Mouse (Mus musculus) liver, postnatal 0 days (tissue): Measurements from ENCODE around the gene Dppa3. TPM values are rescaled to one million over a fixed set of nuclear protein-coding genes. Genes with fewer than 3 reads are reported as not detected.
"Not testable (repeated sequence)": the region's sequence is repeated elsewhere in the genome, so short reads cannot be mapped to it uniquely, and the experiment has no call there.

Experiments used
- ATAC-seq: fragments of 200-750 bp; cut with Nextera tagmentation; 2 replicates; pipeline ENCODE4 v1.8.0; 2017; ENCODE audit warnings: mild to moderate bottlenecking, moderate library complexity
- DNase-seq: peaks from one replicate; pipeline ENCODE4 v3.0.0-alpha.2; 2016
- H3K27ac ChIP-seq: fragments of 300-500 bp; sonication (generic); 2 replicates; pipeline ENCODE4 v1.5.1; 2014; ENCODE audit warnings: antibody characterized with exemption, moderate library complexity, mild to moderate bottlenecking, low read depth
- H3K27me3 ChIP-seq: fragments of 300-500 bp; sonication (generic); 2 replicates; pipeline ENCODE4 v1.6.1; 2014; ENCODE audit warnings: low read length, control low read depth, mixed read lengths; ENCODE audit not compliant: insufficient read depth
- H3K36me3 ChIP-seq: fragments of 300-500 bp; sonication (generic); replicated peaks from 2 replicates; pipeline ENCODE4 v1.6.1; 2014; ENCODE audit warnings: mild to moderate bottlenecking, control low read depth, low read length, moderate library complexity, mixed read lengths; ENCODE audit not compliant: insufficient read depth
- H3K4me1 ChIP-seq: fragments of 300-500 bp; sonication (generic); 2 replicates; pipeline ENCODE4 v1.6.1; 2014; ENCODE audit warnings: antibody characterized with exemption, mild to moderate bottlenecking, control low read depth; ENCODE audit not compliant: insufficient read depth
- H3K4me2 ChIP-seq: fragments of 300-500 bp; sonication (generic); 2 replicates; pipeline ENCODE4 v1.6.1; 2014; ENCODE audit warnings: low read depth, mild to moderate bottlenecking, low read length, moderate library complexity, mixed read lengths
- H3K4me3 ChIP-seq: fragments of 300-500 bp; sonication (generic); 2 replicates; pipeline ENCODE4 v1.5.1; 2014; ENCODE audit warnings: low read depth, low read length
- H3K9ac ChIP-seq: fragments of 300-500 bp; sonication (generic); replicated peaks from 2 replicates; pipeline ENCODE4 v1.6.1; 2014; ENCODE audit warnings: mild to moderate bottlenecking, moderate library complexity
- H3K9me3 ChIP-seq: fragments of 300-500 bp; sonication (generic); 2 replicates; pipeline ENCODE4 v1.6.1; 2016; ENCODE audit warnings: mild to moderate bottlenecking, control low read depth, low read length, mixed read lengths
- CTCF ChIP-seq: sonication (generic); IDR thresholded peaks from 2 replicates; pipeline ENCODE4 v1.5.1; 2016; ENCODE audit warnings: antibody characterized with exemption, low read depth
- EP300 ChIP-seq: IDR thresholded peaks from 2 replicates; pipeline ENCODE4 v1.6.1; 2016; ENCODE audit warnings: antibody characterized with exemption, low read depth, mild to moderate bottlenecking
- WGBS: fragments of 180-500 bp; shearing (Covaris S2); extraction: QIAGEN DNeasy Blood & Tissue Kit; methylation state at CpG from one replicate; pipeline ENCODE4 v1.1.7; 2014; ENCODE audit not compliant: insufficient replicate concordance; 5-methylcytosine and 5-hydroxymethylcytosine counted together
- polyA plus RNA-seq: library from polyadenylated mRNA; unstranded; fragments of >200 nt; fragmentation: Nextera tagmentation; extraction: Ambion mirVana; gene quantifications from 2 replicates; pipeline ENCODE4 v1.2.1, GENCODE M21; 2015

Gene Dppa3
- polyA plus RNA-seq, 1 experiment from 2014 or later = 0.16 TPM

GRCm38 (mm10) chr6:122635315-122635714, 9.1 kb downstream of the Dppa3 start:
- H3K36me3 ChIP-seq = no peaks in the 10 kb centered on the region
- no peaks in the 10 kb centered on the region for H3K27me3 ChIP-seq
- WGBS = 52% methylated on average over 7 of the region's 7 CpGs
- no peaks in the 10 kb centered on the region for H3K9me3 ChIP-seq
- TF ChIP-seq EP300 (no peak), CTCF (no peak)
- H3K4me1 ChIP-seq = no peaks in the 10 kb centered on the region
- ATAC-seq (peak; percentile 29; the same call in 1 of the 2 replicates), DNase-seq (peak; percentile 36)
- H3K4me3 ChIP-seq = no peak overlapping the region
- H3K27ac ChIP-seq = no peak overlapping the region
- no peak overlapping the region for H3K4me2 ChIP-seq
- no peak overlapping the region for H3K9ac ChIP-seq

DNA sequence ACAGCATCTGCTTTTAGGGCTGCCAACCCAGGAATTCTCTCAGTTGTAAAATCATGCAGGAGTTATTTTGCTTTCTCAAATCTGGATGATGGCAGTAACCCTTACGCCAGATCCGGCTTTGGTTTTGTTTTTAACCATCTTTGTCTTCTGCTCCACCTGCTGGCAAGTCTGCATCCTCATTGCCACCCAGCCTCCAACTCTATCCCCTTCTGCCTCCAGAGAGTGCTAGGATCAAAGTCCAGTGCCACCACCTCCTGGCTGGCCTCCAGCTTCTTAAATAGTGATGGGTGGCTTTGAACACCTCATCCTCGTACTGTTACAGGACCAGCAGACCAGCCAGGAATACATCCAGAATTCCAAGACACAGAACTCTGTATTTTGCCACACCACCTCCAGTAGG, 10.5 kb downstream of the Dppa3 start:
- no peaks in the 10 kb centered on the region for H3K9me3 ChIP-seq
- WGBS = 79% methylated on average over 3 of the region's 3 CpGs
- ATAC-seq = no peak
- no peak overlapping the region for H3K4me3 ChIP-seq
- H3K36me3 ChIP-seq = no peaks in the 10 kb centered on the region
- H3K9ac ChIP-seq = no peak overlapping the region
- H3K4me2 ChIP-seq = no peak overlapping the region
- DNase-seq = peak; percentile 11
- H3K27ac ChIP-seq = no peak overlapping the region
- H3K4me1 ChIP-seq = no peaks in the 10 kb centered on the region
- TF ChIP-seq CTCF (peak; percentile 28; the same call in 1 of the 2 replicates), EP300 (no peak)
- no peaks in the 10 kb centered on the region for H3K27me3 ChIP-seq

DNA sequence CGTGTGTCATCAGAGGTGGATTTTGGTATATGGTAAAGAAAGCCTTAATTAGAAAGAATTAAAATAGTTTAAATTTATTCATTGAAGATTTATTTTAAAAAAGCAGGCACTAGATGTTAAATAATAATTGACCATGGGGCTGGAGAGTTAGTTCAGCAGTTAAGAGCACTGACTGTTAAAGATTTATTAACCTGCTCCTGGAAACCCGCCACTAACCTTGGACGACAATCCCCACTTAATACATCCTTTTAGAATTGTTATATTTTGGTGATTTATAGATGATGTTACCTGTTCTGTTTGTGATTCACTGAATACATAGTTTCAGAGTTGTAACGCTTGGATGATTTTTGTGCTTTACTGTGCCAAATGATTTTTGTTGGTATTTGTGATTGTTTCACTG, 11.4 kb downstream of the Dppa3 start:
- H3K36me3 ChIP-seq, ATAC-seq, H3K27me3 ChIP-seq, H3K27ac ChIP-seq, H3K4me2 ChIP-seq, H3K4me1 ChIP-seq, H3K9me3 ChIP-seq, DNase-seq, H3K4me3 ChIP-seq, H3K9ac ChIP-seq: not testable (repeated sequence)
- 73% methylated on average over 4 of the region's 4 CpGs for WGBS

GRCm38 (mm10) chr6:122644196-122644595, 18.0 kb downstream of the Dppa3 start:
- not testable (repeated sequence) for H3K9me3 ChIP-seq, H3K27me3 ChIP-seq, H3K27ac ChIP-seq, H3K4me1 ChIP-seq, H3K4me3 ChIP-seq, H3K4me2 ChIP-seq, ATAC-seq, H3K36me3 ChIP-seq, H3K9ac ChIP-seq
- DNase-seq = peak; percentile 8
- WGBS = 90% methylated on average over 21 of the region's 21 CpGs

- Histone ChIP-seq H3K9me3 (0 out of 2 replicates have a peak, but pooled peaks cover 2% of the 10 kb centered on the region), H3K4me2 (no peak overlapping the region), H3K36me3 (no peaks in the 10 kb centered on the region), H3K9ac (no peak overlapping the region), H3K27me3 (no peaks in the 10 kb centered on the region), H3K4me3 (no peak overlapping the region), H3K27ac (no peak overlapping the region), H3K4me1 (no peaks in the 10 kb centered on the region)
- 74% methylated on average over 3 of the region's 3 CpGs for WGBS
- no peak for DNase-seq
- no peak for ATAC-seq
- TF ChIP-seq EP300 (no peak), CTCF (0 out of 2 replicates have a peak, but pooled peaks have one; percentile 12)
Measured at GRCm38 (mm10) chr6:122649903-122650302, 23.7 kb downstream of the Dppa3 start.

GRCm38 (mm10) chr6:122650398-122650980, 24.3 kb downstream of the Dppa3 start:
- no peaks in the 10 kb centered on the region for H3K4me1 ChIP-seq
- 0 out of 2 replicates have a peak, but pooled peaks have one; percentile 23 for ATAC-seq
- WGBS = 79% methylated on average over 5 of the region's 5 CpGs
- H3K9me3 ChIP-seq = 0 out of 2 replicates have a peak, but pooled peaks cover 2% of the 10 kb centered on the region
- H3K27ac ChIP-seq = no peak overlapping the region
- DNase-seq = peak; percentile 17
- H3K4me2 ChIP-seq = no peak overlapping the region
- H3K27me3 ChIP-seq = no peaks in the 10 kb centered on the region
- no peak for TF ChIP-seq CTCF
- TF ChIP-seq EP300 = no peak
- no peak overlapping the region for H3K9ac ChIP-seq
- no peak overlapping the region for H3K4me3 ChIP-seq
- no peaks in the 10 kb centered on the region for H3K36me3 ChIP-seq

DNA sequence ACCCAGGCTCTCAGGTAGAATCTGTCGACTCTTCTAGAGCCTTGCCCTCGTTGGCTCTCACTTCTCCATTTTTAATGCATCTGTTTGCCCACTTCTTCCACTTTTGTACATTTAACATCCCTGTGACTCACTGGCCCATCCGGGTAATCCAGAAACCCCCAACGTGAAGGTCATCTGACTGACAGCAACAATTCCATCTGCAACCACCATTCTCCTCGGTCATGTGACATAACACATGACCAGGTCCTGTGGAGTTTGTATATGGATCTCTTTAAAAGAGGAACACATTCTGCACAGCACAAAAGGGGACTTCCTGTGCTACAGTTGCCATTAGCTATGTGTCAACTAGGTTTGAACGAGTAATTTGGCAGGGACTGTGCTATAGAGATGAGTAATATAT, 28.1 kb downstream of the Dppa3 start:
- no peak overlapping the region for H3K9ac ChIP-seq
- H3K27me3 ChIP-seq = no peaks in the 10 kb centered on the region
- WGBS = 39% methylated on average over 6 of the region's 6 CpGs
- no peak overlapping the region for H3K4me3 ChIP-seq
- no peaks in the 10 kb centered on the region for H3K36me3 ChIP-seq
- peak; percentile 73 for ATAC-seq
- no peaks in the 10 kb centered on the region for H3K9me3 ChIP-seq
- H3K4me2 ChIP-seq = no peak overlapping the region
- no peaks in the 10 kb centered on the region for H3K4me1 ChIP-seq
- TF ChIP-seq CTCF (no peak), EP300 (no peak)
- peak overlapping the region; percentile 0; the same call in 1 of the 2 replicates for H3K27ac ChIP-seq
- no peak for DNase-seq
